Mouse (Mus musculus) induced T-regulatory cell, adult 2 months (primary cell): Measurements from ENCODE around the gene Proser3.

ENCODE experiments used
- DNase-seq: peaks from one replicate; pipeline ENCODE4 v3.0.0-alpha.2; 2012; ENCODE audit warnings: low read depth

The Proser3 gene

GRCm38 (mm10) chr7:30490251-30490956 is 61.7 kb downstream of the Proser3 start:
- peak; percentile 83 for DNase-seq
